Mouse (Mus musculus) spleen, adult 2 months (tissue): Measurements from ENCODE around the gene Zg16. TPM values are rescaled to one million over a fixed set of nuclear protein-coding genes. Genes with fewer than 3 reads are reported as not detected.

Experiments
- DNase-seq, 2 experiments: peaks; one replicate each; pipeline versions ENCODE4 v3.0.0 to v3.0.0-alpha.2; 2012 to 2021; ENCODE audit warnings: low spot score in 2 of 2, low read depth in 1 of 2
- H3K27ac ChIP-seq: fragments of 200-500 bp; 2 replicates; pipeline ENCODE4 v1.5.1; 2012; ENCODE audit warnings: low read length, inconsistent platforms; ENCODE audit not compliant: insufficient read depth
- H3K27me3 ChIP-seq: fragments of 200-500 bp; 2 replicates; pipeline ENCODE4 v1.6.1; 2012; ENCODE audit warnings: mild to moderate bottlenecking, moderate library complexity, low read length, inconsistent platforms; ENCODE audit not compliant: control insufficient read depth, insufficient read depth
- H3K36me3 ChIP-seq: fragments of 200-500 bp; 2 replicates; pipeline ENCODE4 v1.6.1; 2012; ENCODE audit warnings: mild to moderate bottlenecking, low read length, inconsistent platforms; ENCODE audit not compliant: control insufficient read depth, insufficient read depth
- H3K4me1 ChIP-seq: fragments of 200-500 bp; 2 replicates; pipeline ENCODE4 v1.6.1; 2011; ENCODE audit warnings: inconsistent platforms; ENCODE audit not compliant: control insufficient read depth, insufficient read depth, insufficient read length
- H3K4me3 ChIP-seq: fragments of 200-500 bp; 2 replicates; pipeline ENCODE4 v1.5.1; 2011; ENCODE audit warnings: mild to moderate bottlenecking, inconsistent platforms; ENCODE audit not compliant: insufficient read depth, insufficient read length; ENCODE audit errors: extremely low read depth
- CTCF ChIP-seq: fragments of 200-500 bp; IDR thresholded peaks from 2 replicates; pipeline ENCODE4 v1.5.1; 2011; ENCODE audit warnings: mild to moderate bottlenecking, inconsistent platforms; ENCODE audit not compliant: insufficient read depth, insufficient read length, insufficient replicate concordance; ENCODE audit errors: extremely low read depth
- POLR2A ChIP-seq: fragments of 200-500 bp; IDR thresholded peaks from 2 replicates; pipeline ENCODE4 v1.6.1; 2011; ENCODE audit warnings: low read depth, low read length, inconsistent platforms
- WGBS: fragments of 180-500 bp; shearing (Covaris S2); methylation state at CpG from one replicate; pipeline ENCODE4 v1.1.7; 2018; 5-methylcytosine and 5-hydroxymethylcytosine counted together
- polyA plus RNA-seq: library from polyadenylated mRNA; depleted of rRNA; stranded (reverse); fragments of >200 nt; gene quantifications from 2 replicates; pipeline ENCODE4 v1.2.3, GENCODE M21; 2012

The Zg16 gene
- polyA plus RNA-seq, 1 experiment: 1,018 TPM

- Histone ChIP-seq H3K4me1 (peaks cover 22% of the 10 kb centered on the region; the same call in 1 of the 2 replicates), H3K4me3 (no peak overlapping the region), H3K36me3 (no peaks in the 10 kb centered on the region), H3K27me3 (no peaks in the 10 kb centered on the region), H3K27ac (no peak overlapping the region)
- TF ChIP-seq POLR2A (no peak), CTCF (no peak)
- WGBS: 47% methylated on average over 4 of the region's 4 CpGs
- no peak for DNase-seq
These were observed 3.4 kb downstream of the Zg16 start for GRCm38 (mm10) chr7:127083689-127084088.

GRCm38 (mm10) chr7:127082995-127083394, 4.1 kb downstream of the Zg16 start:
- H3K4me3 ChIP-seq: no peak overlapping the region
- peaks cover 22% of the 10 kb centered on the region; the same call in 1 of the 2 replicates for H3K4me1 ChIP-seq
- DNase-seq: no peak
- no peaks in the 10 kb centered on the region for H3K27me3 ChIP-seq
- TF ChIP-seq CTCF: no peak
- TF ChIP-seq POLR2A: no peak
- H3K27ac ChIP-seq: no peak overlapping the region; the same call in 1 of the 2 replicates
- no peaks in the 10 kb centered on the region for H3K36me3 ChIP-seq
- 8% methylated on average over 2 of the region's 2 CpGs for WGBS

GRCm38 (mm10) chr7:127082271-127082670, 4.9 kb downstream of the Zg16 start:
- peak overlapping the region; percentile 30 for H3K27ac ChIP-seq
- peaks cover 19% of the 10 kb centered on the region; the same call in 1 of the 2 replicates for H3K4me1 ChIP-seq
- TF ChIP-seq CTCF (no peak), POLR2A (no peak)
- H3K36me3 ChIP-seq: no peaks in the 10 kb centered on the region
- no peak overlapping the region for H3K4me3 ChIP-seq
- no peak for DNase-seq
- no peaks in the 10 kb centered on the region for H3K27me3 ChIP-seq
- 20% methylated on average over 8 of the region's 8 CpGs for WGBS

GRCm38 (mm10) chr7:127080045-127080444, 7.1 kb downstream of the Zg16 start:
- H3K4me3 ChIP-seq: no peak overlapping the region
- no peaks in the 10 kb centered on the region for H3K36me3 ChIP-seq
- H3K27ac ChIP-seq: peak overlapping the region; percentile 61; the same call in 1 of the 2 replicates
- H3K4me1 ChIP-seq: peaks cover 19% of the 10 kb centered on the region; the same call in 1 of the 2 replicates
- no peak for DNase-seq
- TF ChIP-seq POLR2A (no peak), CTCF (no peak)
- 25% methylated on average over 3 of the region's 3 CpGs for WGBS
- H3K27me3 ChIP-seq: no peaks in the 10 kb centered on the region

- Histone ChIP-seq H3K27ac (no peak overlapping the region), H3K36me3 (no peaks in the 10 kb centered on the region), H3K4me3 (no peak overlapping the region), H3K4me1 (peaks cover 13% of the 10 kb centered on the region; the same call in 1 of the 2 replicates), H3K27me3 (no peaks in the 10 kb centered on the region)
- TF ChIP-seq POLR2A: no peak
- TF ChIP-seq CTCF: peak; percentile 27; the same call in 1 of the 2 replicates
- 84% methylated on average over 3 of the region's 3 CpGs for WGBS
- peak in 1 of 2 experiments; percentile 32 for DNase-seq
These were observed 9.4 kb downstream of the Zg16 start for GRCm38 (mm10) chr7:127077692-127078091.

- no peak for TF ChIP-seq CTCF
- no peak for TF ChIP-seq POLR2A
- H3K27ac ChIP-seq: no peak overlapping the region
- H3K4me1 ChIP-seq: peaks cover 2% of the 10 kb centered on the region; the same call in 1 of the 2 replicates
- H3K27me3 ChIP-seq: no peaks in the 10 kb centered on the region
- 99% methylated on average over 5 of the region's 5 CpGs for WGBS
- H3K4me3 ChIP-seq: no peak overlapping the region
- H3K36me3 ChIP-seq: no peaks in the 10 kb centered on the region
- no peak for DNase-seq
These were observed 10.9 kb downstream of the Zg16 start for GRCm38 (mm10) chr7:127076188-127076587.

- no peak for DNase-seq
- WGBS: 83% methylated on average over 4 of the region's 4 CpGs
- no peak for TF ChIP-seq CTCF
- no peak for TF ChIP-seq POLR2A
- Histone ChIP-seq H3K4me1 (no peaks in the 10 kb centered on the region; the same call in 1 of the 2 replicates), H3K27me3 (no peaks in the 10 kb centered on the region), H3K4me3 (no peak overlapping the region), H3K27ac (no peak overlapping the region), H3K36me3 (no peaks in the 10 kb centered on the region)
These were observed 13.9 kb downstream of the Zg16 start for GRCm38 (mm10) chr7:127073221-127073620.
